Mouse (Mus musculus): ENCODE results near the gene Sema4d. TPM values are rescaled to one million over a fixed set of nuclear protein-coding genes. Genes with fewer than 3 reads are reported as not detected.

Sema4d gene
- total and polyA plus RNA-seq, 3 experiments: 17.3 to 64.7 (median 62.1) TPM

GRCm38 (mm10) chr13:51805634-51806033, 12.1 kb upstream of the Sema4d start:
- Histone ChIP-seq H3K9me3 (replicated peaks) (no peaks in the 10 kb centered on the region), H3K27me3 (ENCODE audit: insufficient read depth, low read length) (peaks cover 17% of the 10 kb centered on the region), H3K4me3 (ENCODE audit: low read depth, low read length) (no peak overlapping the region), H3K4me1 (ENCODE audit: insufficient read depth, low read depth, low read length) (peaks cover 23% of the 10 kb centered on the region), H3K36me3 (replicated peaks) (no peaks in the 10 kb centered on the region)
- DNase-seq (ENCODE audit: low spot score): no peak
- no peak for ATAC-seq (ENCODE audit: extremely low read depth, insufficient number of reproducible peaks, low FRiP score, poor library complexity, severe bottlenecking)
- no peak for TF ChIP-seq GATA1 (IDR thresholded peaks at IDR 0.05; ENCODE audit: borderline replicate concordance, low read length)
- no peak for TF ChIP-seq CTCF (IDR thresholded peaks at IDR 0.05; ENCODE audit: low read depth, low read length)
- no peak for TF ChIP-seq POLR2AphosphoS5 (IDR thresholded peaks at IDR 0.05; ENCODE audit: insufficient replicate concordance, low read depth, low read length)
- no peak for TF ChIP-seq GATA2 (IDR thresholded peaks at IDR 0.05; ENCODE audit: borderline replicate concordance, low read depth, low read length)
- no peak for TF ChIP-seq TAL1 (conservative IDR thresholded peaks at IDR 0.05; ENCODE audit: low read depth, low read length)

GRCm38 (mm10) chr13:51800921-51801320, 7.4 kb upstream of the Sema4d start:
- peaks cover 37% of the 10 kb centered on the region for H3K4me1 ChIP-seq (ENCODE audit: insufficient read depth, low read depth, low read length)
- TF ChIP-seq TAL1 (conservative IDR thresholded peaks at IDR 0.05; ENCODE audit: low read depth, low read length) (no peak), CTCF (IDR thresholded peaks at IDR 0.05; ENCODE audit: low read depth, low read length) (no peak), POLR2AphosphoS5 (IDR thresholded peaks at IDR 0.05; ENCODE audit: insufficient replicate concordance, low read depth, low read length) (no peak), GATA1 (IDR thresholded peaks at IDR 0.05; ENCODE audit: borderline replicate concordance, low read length) (no peak), GATA2 (IDR thresholded peaks at IDR 0.05; ENCODE audit: borderline replicate concordance, low read depth, low read length) (no peak)
- no peaks in the 10 kb centered on the region for H3K36me3 ChIP-seq (replicated peaks)
- DNase-seq (ENCODE audit: low spot score) (no peak), ATAC-seq (ENCODE audit: extremely low read depth, insufficient number of reproducible peaks, low FRiP score, poor library complexity, severe bottlenecking) (no peak)
- peaks cover 10% of the 10 kb centered on the region for H3K27me3 ChIP-seq (ENCODE audit: insufficient read depth, low read length)
- no peak overlapping the region for H3K4me3 ChIP-seq (ENCODE audit: low read depth, low read length)
- no peaks in the 10 kb centered on the region for H3K9me3 ChIP-seq (replicated peaks)

GRCm38 (mm10) chr13:51799735-51800522, 6.4 kb upstream of the Sema4d start:
- H3K4me1 ChIP-seq (ENCODE audit: insufficient read depth, low read depth, low read length): peaks cover 37% of the 10 kb centered on the region
- H3K4me3 ChIP-seq (ENCODE audit: low read depth, low read length): no peak overlapping the region
- ATAC-seq (ENCODE audit: extremely low read depth, insufficient number of reproducible peaks, low FRiP score, poor library complexity, severe bottlenecking) (peak; percentile 42), DNase-seq (ENCODE audit: low spot score) (no peak)
- peaks cover under 1% of the 10 kb centered on the region; the same call in 1 of the 2 replicates for H3K27me3 ChIP-seq (ENCODE audit: insufficient read depth, low read length)
- H3K9me3 ChIP-seq (replicated peaks): no peaks in the 10 kb centered on the region
- no peak for TF ChIP-seq CTCF (IDR thresholded peaks at IDR 0.05; ENCODE audit: low read depth, low read length)
- 0 out of 2 replicates have a peak, but pooled peaks have one; percentile 17 for TF ChIP-seq TAL1 (conservative IDR thresholded peaks at IDR 0.05; ENCODE audit: low read depth, low read length)
- no peak for TF ChIP-seq GATA2 (IDR thresholded peaks at IDR 0.05; ENCODE audit: borderline replicate concordance, low read depth, low read length)
- no peaks in the 10 kb centered on the region for H3K36me3 ChIP-seq (replicated peaks)

GRCm38 (mm10) chr13:51797899-51798746, 4.6 kb upstream of the Sema4d start:
- DNase-seq (ENCODE audit: low spot score): no peak
- H3K4me3 ChIP-seq (ENCODE audit: low read depth, low read length): no peak overlapping the region
- H3K4me1 ChIP-seq (ENCODE audit: insufficient read depth, low read depth, low read length): peaks cover 47% of the 10 kb centered on the region

GRCm38 (mm10) chr13:51793948-51794347, 401 bp upstream of the Sema4d start:
- TF ChIP-seq POLR2AphosphoS5 (IDR thresholded peaks at IDR 0.05; ENCODE audit: insufficient replicate concordance, low read depth, low read length) (no peak), TAL1 (conservative IDR thresholded peaks at IDR 0.05; ENCODE audit: low read depth, low read length) (no peak), GATA1 (IDR thresholded peaks at IDR 0.05; ENCODE audit: borderline replicate concordance, low read length) (no peak), CTCF (IDR thresholded peaks at IDR 0.05; ENCODE audit: low read depth, low read length) (no peak), GATA2 (IDR thresholded peaks at IDR 0.05; ENCODE audit: borderline replicate concordance, low read depth, low read length) (no peak)
- no peaks in the 10 kb centered on the region; the same call in 1 of the 2 replicates for H3K27me3 ChIP-seq (ENCODE audit: insufficient read depth, low read length)
- peaks cover 61% of the 10 kb centered on the region for H3K4me1 ChIP-seq (ENCODE audit: insufficient read depth, low read depth, low read length)
- no peak for ATAC-seq (ENCODE audit: extremely low read depth, insufficient number of reproducible peaks, low FRiP score, poor library complexity, severe bottlenecking)
- H3K9me3 ChIP-seq (replicated peaks): no peaks in the 10 kb centered on the region
- no peak for DNase-seq (ENCODE audit: low spot score)
- no peak overlapping the region for H3K4me3 ChIP-seq (ENCODE audit: low read depth, low read length)
- peaks cover 32% of the 10 kb centered on the region for H3K36me3 ChIP-seq (replicated peaks)

More at GRCm38 (mm10) chr13:51797899-51798746, 4.6 kb upstream of the Sema4d start:
- H3K9me3 ChIP-seq (replicated peaks): no peaks in the 10 kb centered on the region
- H3K27me3 ChIP-seq (ENCODE audit: insufficient read depth, low read length): no peaks in the 10 kb centered on the region; the same call in 1 of the 2 replicates
- no peak for TF ChIP-seq POLR2AphosphoS5 (IDR thresholded peaks at IDR 0.05; ENCODE audit: insufficient replicate concordance, low read depth, low read length)
- ATAC-seq (ENCODE audit: extremely low read depth, insufficient number of reproducible peaks, low FRiP score, poor library complexity, severe bottlenecking): no peak
- H3K36me3 ChIP-seq (replicated peaks): no peaks in the 10 kb centered on the region

GRCm38 (mm10) chr13:51792729-51793424, 670 bp downstream of the Sema4d start:
- no peaks in the 10 kb centered on the region; the same call in 1 of the 2 replicates for H3K27me3 ChIP-seq (ENCODE audit: insufficient read depth, low read length)
- H3K9me3 ChIP-seq (replicated peaks): no peaks in the 10 kb centered on the region
- peak overlapping the region; percentile 86 for H3K4me3 ChIP-seq (ENCODE audit: low read depth, low read length)
- H3K4me1 ChIP-seq (ENCODE audit: insufficient read depth, low read depth, low read length): peaks cover 60% of the 10 kb centered on the region
- no peak for ATAC-seq (ENCODE audit: extremely low read depth, insufficient number of reproducible peaks, low FRiP score, poor library complexity, severe bottlenecking)
- peaks cover 42% of the 10 kb centered on the region for H3K36me3 ChIP-seq (replicated peaks)
- TF ChIP-seq CTCF (IDR thresholded peaks at IDR 0.05; ENCODE audit: low read depth, low read length) (no peak), POLR2AphosphoS5 (IDR thresholded peaks at IDR 0.05; ENCODE audit: insufficient replicate concordance, low read depth, low read length) (no peak), TAL1 (conservative IDR thresholded peaks at IDR 0.05; ENCODE audit: low read depth, low read length) (no peak), GATA1 (IDR thresholded peaks at IDR 0.05; ENCODE audit: borderline replicate concordance, low read length) (no peak), GATA2 (IDR thresholded peaks at IDR 0.05; ENCODE audit: borderline replicate concordance, low read depth, low read length) (no peak)
- peak; percentile 62 for DNase-seq (ENCODE audit: low spot score)

Data from G1E (cell line).